Mouse (Mus musculus) left cerebral cortex, adult 11 months (tissue): ENCODE measurements around the gene Shb.
"Not testable (repeated sequence)": the region's sequence is repeated elsewhere in the genome, so short reads cannot be mapped to it uniquely, and the experiment has no call there.

Experiments
- DNase-seq: peaks from one replicate; pipeline ENCODE4 v3.0.0; 2022; ENCODE audit warnings: low spot score

Shb gene

DNA sequence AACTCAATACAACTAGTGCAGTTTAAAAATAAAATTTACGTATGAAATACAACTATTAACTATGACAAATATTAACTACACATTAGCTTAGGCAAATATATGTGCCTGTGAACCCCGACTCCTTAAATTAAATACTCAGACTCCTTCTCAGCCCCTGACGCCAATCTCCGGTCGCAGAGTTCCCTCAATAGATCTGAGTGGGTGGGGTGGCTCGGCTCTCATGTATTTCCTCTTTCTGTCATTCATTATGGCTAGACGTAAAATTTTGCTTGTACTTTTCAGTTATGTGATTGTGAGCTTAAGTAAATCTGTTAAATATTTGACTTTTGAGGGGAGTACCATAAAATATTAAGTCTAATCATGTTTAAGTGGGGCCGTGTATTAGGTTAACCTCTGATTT is 139.3 kb downstream of the Shb start:
- no peak for DNase-seq

DNA sequence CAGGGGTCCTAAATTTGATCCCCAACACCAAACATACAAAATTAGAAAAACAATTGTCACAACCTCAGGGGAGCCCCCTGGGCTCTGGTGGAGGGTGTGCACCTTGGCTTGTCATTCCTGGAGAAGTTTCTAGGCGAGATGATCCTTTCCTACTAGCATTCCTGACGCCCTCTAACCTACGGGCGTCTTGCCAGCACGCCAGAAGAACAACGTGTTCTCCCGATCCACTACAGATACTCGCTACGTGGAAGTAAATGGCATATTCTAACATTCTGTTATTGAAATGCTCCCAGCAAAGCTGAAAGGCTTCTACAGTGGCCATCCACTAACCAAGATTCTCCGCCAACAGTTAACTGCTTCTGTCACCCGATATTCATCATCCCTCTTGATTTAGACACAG is 139.7 kb downstream of the Shb start:
- DNase-seq = no peak

DNA sequence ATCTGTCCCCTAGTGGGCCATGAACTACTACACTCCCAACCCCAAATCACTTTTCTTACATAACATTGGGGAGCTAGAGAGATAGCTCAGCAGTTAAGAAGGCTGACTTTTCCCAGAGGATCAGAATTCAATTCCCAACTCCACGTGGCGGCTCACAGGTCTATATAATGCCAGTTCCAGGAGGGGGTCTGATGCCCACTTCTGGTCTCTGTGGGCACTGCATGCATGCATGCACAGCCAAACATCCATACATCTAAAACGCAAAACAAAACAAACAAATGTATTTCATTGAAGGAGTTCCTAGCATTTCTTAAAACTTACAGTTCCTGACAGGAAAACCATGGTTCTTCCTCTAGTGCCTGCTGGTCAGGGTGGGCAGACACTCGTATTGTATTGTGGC is 140.2 kb downstream of the Shb start:
- no peak for DNase-seq

DNA sequence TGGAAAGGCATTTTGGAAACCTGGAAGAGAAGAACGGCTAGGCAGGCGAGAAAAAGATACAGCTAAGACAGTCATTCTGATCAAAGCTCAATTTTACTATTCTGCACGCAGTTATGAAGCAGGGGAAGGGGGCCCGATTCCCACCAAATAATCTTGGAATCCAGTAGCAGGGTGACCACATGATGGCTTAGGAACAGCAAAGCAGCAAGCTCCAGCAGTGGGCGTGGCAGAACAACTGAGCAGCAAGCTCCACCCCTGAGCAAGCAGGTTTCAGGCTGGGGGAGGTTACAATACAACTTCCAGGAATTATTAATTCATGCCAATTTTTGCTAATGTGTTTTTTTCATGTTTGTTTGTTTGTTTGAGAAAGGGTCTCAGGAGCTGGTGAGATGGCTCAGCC is 145.0 kb downstream of the Shb start:
- DNase-seq = not testable (repeated sequence)

DNA sequence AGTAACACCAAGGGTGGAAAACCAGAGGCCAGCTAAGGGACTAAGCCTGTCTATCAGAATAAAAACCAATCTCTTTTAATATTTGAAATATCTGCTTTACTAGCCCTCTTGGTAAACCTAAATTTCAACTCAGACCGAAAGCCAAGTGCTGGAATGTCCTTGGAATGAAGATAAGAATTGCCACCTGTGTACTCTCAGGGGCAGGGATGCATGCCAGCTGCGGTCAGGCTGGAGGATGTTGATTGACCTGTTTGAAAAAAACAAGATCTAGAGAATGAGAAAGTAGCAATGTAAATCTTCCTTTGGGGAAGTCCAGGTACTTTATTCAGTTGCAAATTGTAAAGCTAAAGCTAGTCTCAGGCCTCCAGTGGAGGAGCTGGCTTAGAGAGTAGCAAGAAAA is 150.1 kb downstream of the Shb start:
- DNase-seq = not testable (repeated sequence)

DNA sequence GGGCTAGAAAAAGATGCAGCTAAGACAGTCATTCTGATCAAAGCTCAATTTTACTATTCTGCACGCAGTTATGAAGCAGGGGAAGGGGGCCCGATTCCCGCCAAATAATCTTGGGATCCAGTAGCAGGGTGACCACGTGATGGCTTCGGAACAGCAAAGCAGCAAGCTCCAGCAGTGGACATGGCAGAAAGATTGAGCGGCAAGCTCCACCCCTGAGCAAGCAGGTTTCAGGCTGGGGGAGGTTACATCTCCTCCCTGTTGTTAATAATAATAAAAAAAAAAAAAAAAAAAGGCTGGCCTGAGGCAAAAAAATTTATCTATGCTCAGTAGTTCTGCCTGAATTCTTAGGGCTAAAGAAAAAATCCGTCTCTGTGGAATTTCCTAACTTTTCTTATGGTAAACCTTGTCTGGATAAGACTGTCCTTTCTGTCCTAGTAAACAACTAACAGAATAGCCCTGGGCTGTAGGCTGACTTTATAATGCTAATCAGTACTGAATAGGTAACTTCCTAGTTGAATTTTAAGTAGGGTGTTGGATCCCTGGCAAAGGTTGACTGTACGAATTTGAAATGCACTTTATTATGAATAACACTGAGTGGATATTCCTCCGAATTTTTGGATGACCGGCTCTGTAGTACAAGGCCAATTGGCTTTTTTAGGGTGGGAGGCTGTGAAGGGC is 151.2 kb downstream of the Shb start:
- not testable (repeated sequence) for DNase-seq

DNA sequence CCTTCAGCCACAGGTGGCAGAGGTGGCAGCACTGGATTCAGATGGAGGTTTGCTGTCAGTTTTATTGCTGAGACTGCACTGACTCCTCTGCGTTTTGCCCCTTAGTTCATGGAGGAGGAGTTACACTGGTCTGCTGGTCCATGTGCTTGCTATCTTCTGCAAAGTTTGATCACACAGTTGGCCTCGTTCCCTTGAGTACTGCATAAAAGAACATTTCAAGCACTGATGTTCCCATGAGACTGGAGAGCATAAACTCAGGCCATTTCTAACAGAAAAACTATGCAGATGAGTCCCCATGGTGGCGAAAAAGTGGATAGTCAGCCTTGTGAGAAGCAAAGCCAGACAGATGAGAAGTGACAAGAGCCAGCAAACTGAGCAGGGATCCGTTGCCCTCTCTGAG is 155.7 kb downstream of the Shb start:
- no peak for DNase-seq

DNA sequence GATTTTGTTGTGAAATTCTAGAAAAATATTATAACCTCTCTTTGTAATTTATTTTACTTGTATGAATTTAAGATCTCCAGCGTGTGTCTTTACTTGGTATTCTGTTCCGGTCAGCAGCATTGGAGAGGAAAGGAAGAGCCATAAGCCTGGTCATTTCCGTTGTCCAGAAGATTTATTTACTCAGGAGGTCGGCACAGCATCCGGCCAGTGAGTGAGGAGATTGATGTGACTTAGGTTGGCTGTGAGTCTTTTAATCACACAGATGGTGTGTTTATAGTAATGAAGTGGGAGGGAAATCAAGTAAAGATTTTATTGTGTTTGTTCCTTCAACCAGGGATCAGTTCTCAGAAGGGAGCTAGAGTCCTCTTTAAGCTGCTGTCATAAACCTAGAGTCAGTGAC is 157.4 kb downstream of the Shb start:
- DNase-seq = no peak
